Mouse (Mus musculus): ENCODE results near the gene Srarp. TPM values are rescaled to one million over a fixed set of nuclear protein-coding genes. Genes with fewer than 3 reads are reported as not detected.
A peak's percentile ranks its signal among the peaks of the same experiment; 100 is the strongest.

Gene Srarp
- polyA plus RNA-seq, 1 experiment from 2014 or later: not detected

DNA sequence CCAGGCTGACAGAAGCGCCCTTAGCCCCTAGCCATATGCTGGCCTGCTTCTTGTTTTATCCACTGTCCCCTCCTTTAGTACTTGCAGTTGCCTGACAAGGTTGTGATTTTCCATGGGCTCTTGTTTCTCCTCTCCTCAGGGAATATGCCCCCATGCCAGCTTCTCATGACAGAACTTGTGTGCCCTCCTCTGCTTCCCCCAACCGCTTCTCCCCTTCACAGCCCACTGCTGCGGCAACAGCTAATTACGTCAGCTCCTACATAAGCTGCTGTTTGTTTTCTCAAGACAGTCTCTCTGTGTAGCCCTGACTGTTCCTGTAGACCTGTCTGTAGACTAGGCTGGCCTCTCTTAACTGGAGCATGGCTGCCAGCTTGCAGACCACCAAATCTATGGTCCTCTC lies 19.6 kb upstream of the Srarp start:
- Histone ChIP-seq H3K36me3 (replicated peaks; ENCODE audit: control insufficient read depth, insufficient read depth, low read depth, low read length) (no peaks in the 10 kb centered on the region; the same call in 1 of the 2 replicates), H3K4me2 (ENCODE audit: low read depth, low read length) (no peak overlapping the region), H3K27me3 (ENCODE audit: control insufficient read depth, insufficient read depth, low read length) (no peaks in the 10 kb centered on the region), H3K4me1 (ENCODE audit: control insufficient read depth, insufficient read depth, low read length) (peaks cover 3% of the 10 kb centered on the region), H3K4me3 (ENCODE audit: low read depth, low read length) (no peak overlapping the region), H3K9me3 (replicated peaks; ENCODE audit: control insufficient read depth, low read length) (no peaks in the 10 kb centered on the region), H3K27ac (replicated peaks; ENCODE audit: low read depth, low read length) (no peak overlapping the region), H3K9ac (replicated peaks; ENCODE audit: low read length) (no peak overlapping the region)
- DNase-seq (ENCODE audit: low spot score) (no peak), ATAC-seq (replicated peaks; ENCODE audit: insufficient number of reproducible peaks, low FRiP score, low TSS enrichment, low read depth) (no peak)
- 70% methylated on average over 4 of the region's 4 CpGs for WGBS

DNA sequence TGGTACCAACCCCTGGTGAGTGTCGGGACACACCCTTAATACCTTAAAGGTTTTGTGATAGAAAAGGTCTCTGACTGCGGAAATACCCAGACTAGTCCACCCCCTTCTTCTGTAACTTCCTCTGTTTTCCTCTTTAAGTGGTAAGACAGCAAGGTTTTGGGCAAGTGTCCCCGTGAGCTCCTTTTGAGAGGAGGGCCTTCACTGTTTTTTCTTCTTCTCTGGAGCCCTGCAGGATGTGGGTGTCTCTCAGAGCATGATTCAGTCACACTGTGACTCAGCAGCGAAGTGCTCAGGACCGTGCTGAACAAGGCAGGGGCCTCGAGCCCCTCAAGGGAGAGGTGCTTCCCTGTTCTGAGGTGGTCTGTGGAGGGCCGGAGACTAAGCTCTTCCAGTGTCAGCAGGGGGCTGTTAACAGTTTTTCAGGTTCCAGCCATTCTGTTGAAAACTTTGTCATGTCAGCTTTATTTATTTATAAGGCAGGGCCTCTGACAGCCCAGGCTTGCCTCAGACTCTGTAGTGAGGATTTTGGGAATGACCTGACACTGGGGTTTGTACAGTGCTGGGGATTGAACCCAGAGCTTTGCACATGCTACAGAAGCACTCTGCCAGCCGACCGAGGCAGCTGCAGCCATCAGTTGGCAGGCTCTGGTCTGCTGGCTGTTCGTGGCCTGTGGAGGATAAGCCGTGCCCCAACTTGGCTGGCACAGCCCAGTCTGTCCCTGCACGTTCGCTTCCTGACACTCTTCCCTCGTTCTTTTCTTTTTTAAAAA lies 18.9 kb upstream of the Srarp start:
- DNase-seq (ENCODE audit: low spot score) (no peak), ATAC-seq (replicated peaks; ENCODE audit: insufficient number of reproducible peaks, low FRiP score, low TSS enrichment, low read depth) (no peak)
- Histone ChIP-seq H3K36me3 (replicated peaks; ENCODE audit: control insufficient read depth, insufficient read depth, low read depth, low read length) (peaks cover 2% of the 10 kb centered on the region; the same call in 1 of the 2 replicates), H3K4me1 (ENCODE audit: control insufficient read depth, insufficient read depth, low read length) (peaks cover 3% of the 10 kb centered on the region), H3K27ac (replicated peaks; ENCODE audit: low read depth, low read length) (no peak overlapping the region), H3K9ac (replicated peaks; ENCODE audit: low read length) (no peak overlapping the region), H3K4me3 (ENCODE audit: low read depth, low read length) (no peak overlapping the region), H3K4me2 (ENCODE audit: low read depth, low read length) (no peak overlapping the region), H3K27me3 (ENCODE audit: control insufficient read depth, insufficient read depth, low read length) (no peaks in the 10 kb centered on the region), H3K9me3 (replicated peaks; ENCODE audit: control insufficient read depth, low read length) (no peaks in the 10 kb centered on the region)
- 79% methylated on average over 14 of the region's 14 CpGs for WGBS

DNA sequence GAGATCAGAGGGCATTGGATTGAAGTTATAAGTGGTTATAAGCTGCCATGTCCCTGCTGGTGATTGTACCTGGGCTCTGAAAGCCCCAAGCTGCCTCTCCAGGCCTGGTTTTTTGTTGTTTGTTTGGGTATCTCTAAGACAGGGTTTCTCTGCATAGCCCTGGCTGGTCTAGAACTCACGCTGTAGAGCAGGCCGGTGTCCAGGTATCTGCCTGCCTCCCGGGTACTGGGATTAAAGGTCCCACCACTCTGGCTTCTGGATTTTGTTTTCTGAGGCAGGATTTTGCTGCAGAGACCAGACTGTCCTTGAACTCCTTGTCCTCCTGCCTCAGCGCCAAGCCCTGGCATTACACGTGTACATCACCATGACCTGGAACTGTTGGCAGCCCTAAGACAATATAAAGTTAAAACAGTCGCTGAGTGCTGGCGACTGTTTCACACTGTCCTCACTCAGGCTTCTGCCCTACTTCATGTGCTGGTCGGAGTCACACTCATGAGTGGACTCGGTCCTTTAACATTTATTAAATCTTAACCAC lies 16.1 kb upstream of the Srarp start:
- no peak for DNase-seq (ENCODE audit: low spot score)
- H3K4me2 ChIP-seq (ENCODE audit: low read depth, low read length): no peak overlapping the region
- H3K9ac ChIP-seq (replicated peaks; ENCODE audit: low read length): no peak overlapping the region
- H3K9me3 ChIP-seq (replicated peaks; ENCODE audit: control insufficient read depth, low read length): no peaks in the 10 kb centered on the region
- H3K4me1 ChIP-seq (ENCODE audit: control insufficient read depth, insufficient read depth, low read length): no peaks in the 10 kb centered on the region
- no peaks in the 10 kb centered on the region for H3K27me3 ChIP-seq (ENCODE audit: control insufficient read depth, insufficient read depth, low read length)
- no peak overlapping the region for H3K27ac ChIP-seq (replicated peaks; ENCODE audit: low read depth, low read length)
- WGBS: 94% methylated on average over 9 of the region's 9 CpGs
- no peak for ATAC-seq (replicated peaks; ENCODE audit: insufficient number of reproducible peaks, low FRiP score, low TSS enrichment, low read depth)
- H3K4me3 ChIP-seq (ENCODE audit: low read depth, low read length): no peak overlapping the region
- H3K36me3 ChIP-seq (replicated peaks; ENCODE audit: control insufficient read depth, insufficient read depth, low read depth, low read length): peaks cover 5% of the 10 kb centered on the region

DNA sequence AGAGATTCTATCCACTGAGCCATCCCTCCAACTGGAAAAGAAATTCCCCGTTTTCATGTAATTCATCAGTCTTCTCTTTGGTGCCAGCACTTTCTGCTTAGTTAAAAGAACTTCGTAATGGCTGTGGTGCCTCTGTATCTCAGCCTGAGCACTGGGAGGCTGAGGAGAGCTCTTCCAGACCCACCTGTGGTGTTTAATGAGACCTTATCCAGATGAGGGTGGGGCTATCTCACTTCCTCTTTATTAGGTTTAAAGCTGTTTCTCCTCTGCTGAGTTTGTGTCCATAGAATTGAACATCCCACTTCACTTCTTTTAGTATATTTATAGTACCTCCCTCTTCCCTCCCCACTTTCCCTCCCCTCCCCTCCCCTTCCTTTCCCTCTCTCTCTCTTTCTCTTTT lies 15.3 kb upstream of the Srarp start:
- peaks cover 5% of the 10 kb centered on the region for H3K36me3 ChIP-seq (replicated peaks; ENCODE audit: control insufficient read depth, insufficient read depth, low read depth, low read length)
- 78% methylated on average over 2 of the region's 2 CpGs for WGBS

DNA sequence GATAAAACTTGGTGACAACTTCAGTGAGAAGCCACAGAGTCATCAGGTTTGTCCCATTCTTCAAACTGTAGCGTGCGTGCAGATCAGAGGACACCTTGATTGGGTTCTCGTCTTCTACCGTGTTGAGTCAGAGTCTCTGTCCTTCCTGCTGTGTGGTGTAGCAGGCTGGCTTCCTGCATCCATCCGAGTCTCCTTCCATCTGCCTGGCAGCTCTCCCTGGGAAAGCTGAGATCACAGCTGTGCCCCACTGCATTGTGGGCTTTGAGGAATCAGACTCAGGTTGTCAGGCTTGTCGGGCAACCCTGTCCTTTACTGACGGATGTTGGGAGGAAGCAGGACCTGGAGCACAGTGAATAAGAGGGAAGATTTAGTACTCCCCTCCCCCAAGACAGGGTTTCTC lies 10.3 kb upstream of the Srarp start:
- Histone ChIP-seq H3K4me2 (ENCODE audit: low read depth, low read length) (no peak overlapping the region), H3K4me3 (ENCODE audit: low read depth, low read length) (no peak overlapping the region), H3K4me1 (ENCODE audit: control insufficient read depth, insufficient read depth, low read length) (peaks cover 2% of the 10 kb centered on the region; the same call in 1 of the 2 replicates), H3K9me3 (replicated peaks; ENCODE audit: control insufficient read depth, low read length) (no peaks in the 10 kb centered on the region), H3K27me3 (ENCODE audit: control insufficient read depth, insufficient read depth, low read length) (no peaks in the 10 kb centered on the region), H3K36me3 (replicated peaks; ENCODE audit: control insufficient read depth, insufficient read depth, low read depth, low read length) (peaks cover 5% of the 10 kb centered on the region), H3K9ac (replicated peaks; ENCODE audit: low read length) (no peak overlapping the region), H3K27ac (replicated peaks; ENCODE audit: low read depth, low read length) (no peak overlapping the region)
- WGBS: 74% methylated on average over 7 of the region's 7 CpGs
- DNase-seq (ENCODE audit: low spot score) (no peak), ATAC-seq (replicated peaks; ENCODE audit: insufficient number of reproducible peaks, low FRiP score, low TSS enrichment, low read depth) (no peak)

More for the DNA sequence above, 15.3 kb upstream of the Srarp start:
- no peak overlapping the region for H3K9ac ChIP-seq (replicated peaks; ENCODE audit: low read length)
- DNase-seq (ENCODE audit: low spot score) (no peak), ATAC-seq (replicated peaks; ENCODE audit: insufficient number of reproducible peaks, low FRiP score, low TSS enrichment, low read depth) (no peak)
- H3K27ac ChIP-seq (replicated peaks; ENCODE audit: low read depth, low read length): no peak overlapping the region
- no peaks in the 10 kb centered on the region for H3K9me3 ChIP-seq (replicated peaks; ENCODE audit: control insufficient read depth, low read length)
- H3K4me1 ChIP-seq (ENCODE audit: control insufficient read depth, insufficient read depth, low read length): no peaks in the 10 kb centered on the region
- H3K4me3 ChIP-seq (ENCODE audit: low read depth, low read length): no peak overlapping the region
- no peaks in the 10 kb centered on the region for H3K27me3 ChIP-seq (ENCODE audit: control insufficient read depth, insufficient read depth, low read length)
- H3K4me2 ChIP-seq (ENCODE audit: low read depth, low read length): no peak overlapping the region

DNA sequence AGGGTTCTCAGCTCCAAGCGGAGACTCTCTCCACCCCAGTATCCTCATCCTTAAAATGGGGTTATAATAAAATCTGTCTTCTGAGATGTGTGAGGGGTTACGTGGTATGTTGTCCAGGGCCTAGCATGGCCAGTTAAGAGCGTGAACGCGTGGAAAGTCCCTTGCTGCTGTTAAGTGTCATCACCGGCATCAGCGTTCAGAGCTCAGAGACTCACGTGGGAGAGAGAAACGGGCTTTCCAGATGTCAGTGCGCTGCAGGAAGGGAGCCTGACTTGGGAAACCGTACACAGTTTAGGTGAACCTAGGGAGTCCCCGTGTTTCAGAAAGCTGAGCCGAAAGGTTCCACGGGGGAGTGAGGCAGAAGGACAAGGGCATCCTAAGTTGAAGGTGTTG lies 9.4 kb upstream of the Srarp start:
- H3K27ac ChIP-seq (replicated peaks; ENCODE audit: low read depth, low read length): no peak overlapping the region
- peaks cover 4% of the 10 kb centered on the region for H3K36me3 ChIP-seq (replicated peaks; ENCODE audit: control insufficient read depth, insufficient read depth, low read depth, low read length)
- no peaks in the 10 kb centered on the region for H3K9me3 ChIP-seq (replicated peaks; ENCODE audit: control insufficient read depth, low read length)
- peak overlapping the region; percentile 100 for H3K4me3 ChIP-seq (ENCODE audit: low read depth, low read length)
- H3K4me1 ChIP-seq (ENCODE audit: control insufficient read depth, insufficient read depth, low read length): peaks cover 2% of the 10 kb centered on the region; the same call in 1 of the 2 replicates
- WGBS: 16% methylated on average over 14 of the region's 14 CpGs
- ATAC-seq (replicated peaks; ENCODE audit: insufficient number of reproducible peaks, low FRiP score, low TSS enrichment, low read depth): no peak
- no peaks in the 10 kb centered on the region for H3K27me3 ChIP-seq (ENCODE audit: control insufficient read depth, insufficient read depth, low read length)
- peak; percentile 20 for DNase-seq (ENCODE audit: low spot score)
- H3K9ac ChIP-seq (replicated peaks; ENCODE audit: low read length): peak overlapping the region; percentile 98
- peak overlapping the region; percentile 81 for H3K4me2 ChIP-seq (ENCODE audit: low read depth, low read length)

DNA sequence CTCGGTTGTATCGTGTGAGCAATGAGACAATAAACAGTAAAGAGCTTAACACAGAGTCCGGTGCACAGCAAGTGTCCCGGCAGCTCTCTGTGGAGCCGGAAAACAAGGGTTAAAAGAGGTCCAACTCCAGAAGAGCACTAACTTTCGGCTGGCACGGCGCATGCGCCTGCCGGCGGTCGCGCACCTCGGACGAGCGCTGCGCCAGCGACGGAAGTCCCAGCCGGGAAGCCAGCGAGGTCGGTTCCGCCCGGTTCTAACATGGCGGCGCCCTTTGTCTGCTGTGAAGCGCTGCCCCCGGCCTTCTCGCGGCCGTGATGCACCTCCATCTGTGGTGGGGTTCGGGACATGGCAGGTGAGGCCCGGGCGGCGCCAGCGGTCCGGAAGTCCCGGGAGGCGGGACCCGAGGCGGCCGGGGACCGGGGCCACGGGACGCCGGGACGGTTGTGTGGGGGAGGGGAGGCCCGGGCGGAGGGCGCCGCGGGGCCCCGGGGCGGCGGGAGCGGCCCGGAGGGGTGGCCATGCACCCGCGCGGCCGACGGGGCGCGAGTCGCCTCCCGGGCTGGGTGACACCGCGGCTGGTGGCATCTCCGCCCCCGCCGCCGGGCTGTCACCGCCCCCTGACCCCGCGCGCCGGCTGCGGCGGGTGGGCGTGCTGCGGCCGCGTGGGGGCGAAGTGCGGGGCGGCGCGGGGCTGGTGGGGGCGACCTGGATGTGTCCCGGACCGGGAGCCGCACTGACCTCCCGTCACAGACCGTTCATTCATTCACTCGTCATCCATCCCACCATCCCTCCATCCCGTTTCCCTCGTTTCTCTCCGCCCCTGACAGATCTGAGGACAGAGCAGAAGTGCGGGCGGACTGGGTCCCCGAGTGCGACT lies 8.8 kb upstream of the Srarp start, which contains the start of gene Zbtb17:
Zbtb17 (plus strand) TSS at position 204 of the 877 bp plus-strand sequence.
- H3K4me1 ChIP-seq (ENCODE audit: control insufficient read depth, insufficient read depth, low read length): peaks cover 2% of the 10 kb centered on the region; the same call in 1 of the 2 replicates
- H3K4me3 ChIP-seq (ENCODE audit: low read depth, low read length): peak within 1 kb of the TSS; percentile 100
- H3K4me2 ChIP-seq (ENCODE audit: low read depth, low read length): peak within 1 kb of the TSS; percentile 81
- DNase-seq (ENCODE audit: low spot score) (peak; percentile 95), ATAC-seq (replicated peaks; ENCODE audit: insufficient number of reproducible peaks, low FRiP score, low TSS enrichment, low read depth) (peak; percentile 80)
- no peaks in the 10 kb centered on the region for H3K9me3 ChIP-seq (replicated peaks; ENCODE audit: control insufficient read depth, low read length)
- no peaks in the 10 kb centered on the region for H3K27me3 ChIP-seq (ENCODE audit: control insufficient read depth, insufficient read depth, low read length)
- H3K36me3 ChIP-seq (replicated peaks; ENCODE audit: control insufficient read depth, insufficient read depth, low read depth, low read length): peaks cover 3% of the 10 kb centered on the region
- H3K9ac ChIP-seq (replicated peaks; ENCODE audit: low read length): peak within 1 kb of the TSS; percentile 98
- under 1% methylated on average over 66 of the region's 102 CpGs for WGBS
- peak within 1 kb of the TSS; percentile 82 for H3K27ac ChIP-seq (replicated peaks; ENCODE audit: low read depth, low read length)
